Mouse (Mus musculus): ENCODE measurements around the gene Rwdd2a. TPM values are rescaled to one million over a fixed set of nuclear protein-coding genes. Genes with fewer than 3 reads are reported as not detected.
A peak's percentile ranks its signal among the peaks of the same experiment; 100 is the strongest.

Gene Rwdd2a
- polyA plus RNA-seq (2014; fragmentation: Nextera tagmentation; extraction: Ambion mirVana), result 2.3 and 2.6 TPM in 2 replicates

GRCm38 (mm10) chr9:86571540-86572135, at the start of gene Rwdd2a, which contains the start of gene Pgm3:
TSS of gene Rwdd2a (plus strand) at chr9:86571991.
TSS of gene Pgm3 (minus strand) at chr9:86571842.
- DNase-seq (ENCODE audit: low spot score), result peak; percentile 95
- Histone ChIP-seq H3K27ac (replicated peaks; ENCODE audit: low read depth, low read length) (no peak within 1 kb of the TSS), H3K9ac (replicated peaks; ENCODE audit: low read length) (peak within 1 kb of the TSS; percentile 74), H3K36me3 (replicated peaks; ENCODE audit: control insufficient read depth, insufficient read depth, low read depth, low read length) (no peaks in the 10 kb centered on the region; the same call in 1 of the 2 replicates), H3K4me2 (ENCODE audit: low read depth, low read length) (peak within 1 kb of the TSS; percentile 98), H3K4me3 (ENCODE audit: low read depth, low read length) (peak within 1 kb of the TSS; percentile 74), H3K4me1 (ENCODE audit: control insufficient read depth, insufficient read depth, low read length) (no peaks in the 10 kb centered on the region), H3K27me3 (ENCODE audit: control insufficient read depth, insufficient read depth, low read length) (no peaks in the 10 kb centered on the region), H3K9me3 (replicated peaks; ENCODE audit: control insufficient read depth, low read length) (no peaks in the 10 kb centered on the region)
- WGBS, result under 1% methylated on average over 50 of the region's 59 CpGs
- ATAC-seq (replicated peaks; ENCODE audit: insufficient number of reproducible peaks, low FRiP score, low TSS enrichment, low read depth), result peak; percentile 97

GRCm38 (mm10) chr9:86522335-86522734, 49.5 kb upstream of the Rwdd2a start:
- no peaks in the 10 kb centered on the region for H3K4me1 ChIP-seq (ENCODE audit: control insufficient read depth, insufficient read depth, low read length)
- ATAC-seq (replicated peaks; ENCODE audit: insufficient number of reproducible peaks, low FRiP score, low TSS enrichment, low read depth) (no peak), DNase-seq (ENCODE audit: low spot score) (peak; percentile 11)
- H3K9me3 ChIP-seq (replicated peaks; ENCODE audit: control insufficient read depth, low read length), result no peaks in the 10 kb centered on the region
- no peak overlapping the region for H3K9ac ChIP-seq (replicated peaks; ENCODE audit: low read length)
- H3K27ac ChIP-seq (replicated peaks; ENCODE audit: low read depth, low read length), result no peak overlapping the region
- H3K36me3 ChIP-seq (replicated peaks; ENCODE audit: control insufficient read depth, insufficient read depth, low read depth, low read length), result no peaks in the 10 kb centered on the region
- H3K4me3 ChIP-seq (ENCODE audit: low read depth, low read length), result no peak overlapping the region
- H3K4me2 ChIP-seq (ENCODE audit: low read depth, low read length), result no peak overlapping the region
- H3K27me3 ChIP-seq (ENCODE audit: control insufficient read depth, insufficient read depth, low read length), result no peaks in the 10 kb centered on the region

- Histone ChIP-seq H3K36me3 (replicated peaks; ENCODE audit: control insufficient read depth, insufficient read depth, low read depth, low read length) (no peaks in the 10 kb centered on the region), H3K4me3 (ENCODE audit: low read depth, low read length) (no peak overlapping the region), H3K9me3 (replicated peaks; ENCODE audit: control insufficient read depth, low read length) (no peaks in the 10 kb centered on the region), H3K27me3 (ENCODE audit: control insufficient read depth, insufficient read depth, low read length) (no peaks in the 10 kb centered on the region), H3K4me2 (ENCODE audit: low read depth, low read length) (no peak overlapping the region), H3K9ac (replicated peaks; ENCODE audit: low read length) (no peak overlapping the region), H3K4me1 (ENCODE audit: control insufficient read depth, insufficient read depth, low read length) (no peaks in the 10 kb centered on the region), H3K27ac (replicated peaks; ENCODE audit: low read depth, low read length) (no peak overlapping the region)
- ATAC-seq (replicated peaks; ENCODE audit: insufficient number of reproducible peaks, low FRiP score, low TSS enrichment, low read depth) (no peak), DNase-seq (ENCODE audit: low spot score) (no peak)
- 32% methylated on average over 2 of the region's 2 CpGs for WGBS
These were observed 46.2 kb upstream of the Rwdd2a start for GRCm38 (mm10) chr9:86525600-86525999.

- Histone ChIP-seq H3K4me1 (ENCODE audit: control insufficient read depth, insufficient read depth, low read length) (no peaks in the 10 kb centered on the region), H3K4me2 (ENCODE audit: low read depth, low read length) (no peak overlapping the region), H3K36me3 (replicated peaks; ENCODE audit: control insufficient read depth, insufficient read depth, low read depth, low read length) (no peaks in the 10 kb centered on the region), H3K9me3 (replicated peaks; ENCODE audit: control insufficient read depth, low read length) (no peaks in the 10 kb centered on the region), H3K27ac (replicated peaks; ENCODE audit: low read depth, low read length) (no peak overlapping the region), H3K27me3 (ENCODE audit: control insufficient read depth, insufficient read depth, low read length) (no peaks in the 10 kb centered on the region), H3K4me3 (ENCODE audit: low read depth, low read length) (no peak overlapping the region), H3K9ac (replicated peaks; ENCODE audit: low read length) (no peak overlapping the region)
- 87% methylated on average over 5 of the region's 5 CpGs for WGBS
- ATAC-seq (replicated peaks; ENCODE audit: insufficient number of reproducible peaks, low FRiP score, low TSS enrichment, low read depth) (no peak), DNase-seq (ENCODE audit: low spot score) (no peak)
These were observed 37.7 kb upstream of the Rwdd2a start for GRCm38 (mm10) chr9:86534071-86534470.

GRCm38 (mm10) chr9:86543451-86543850, 28.3 kb upstream of the Rwdd2a start:
- Histone ChIP-seq H3K27me3 (ENCODE audit: control insufficient read depth, insufficient read depth, low read length) (no peaks in the 10 kb centered on the region), H3K9me3 (replicated peaks; ENCODE audit: control insufficient read depth, low read length) (no peaks in the 10 kb centered on the region), H3K36me3 (replicated peaks; ENCODE audit: control insufficient read depth, insufficient read depth, low read depth, low read length) (no peaks in the 10 kb centered on the region; the same call in 1 of the 2 replicates), H3K27ac (replicated peaks; ENCODE audit: low read depth, low read length) (no peak overlapping the region), H3K4me2 (ENCODE audit: low read depth, low read length) (no peak overlapping the region), H3K9ac (replicated peaks; ENCODE audit: low read length) (no peak overlapping the region), H3K4me3 (ENCODE audit: low read depth, low read length) (no peak overlapping the region), H3K4me1 (ENCODE audit: control insufficient read depth, insufficient read depth, low read length) (no peaks in the 10 kb centered on the region)
- 89% methylated on average over 3 of the region's 3 CpGs for WGBS
- DNase-seq (ENCODE audit: low spot score) (no peak), ATAC-seq (replicated peaks; ENCODE audit: insufficient number of reproducible peaks, low FRiP score, low TSS enrichment, low read depth) (no peak)

- no peaks in the 10 kb centered on the region for H3K9me3 ChIP-seq (replicated peaks; ENCODE audit: control insufficient read depth, low read length)
- WGBS, result 77% methylated on average over 1 of the region's 1 CpGs
- H3K4me2 ChIP-seq (ENCODE audit: low read depth, low read length), result no peak overlapping the region
- H3K4me3 ChIP-seq (ENCODE audit: low read depth, low read length), result no peak overlapping the region
- no peak overlapping the region for H3K27ac ChIP-seq (replicated peaks; ENCODE audit: low read depth, low read length)
- no peak for ATAC-seq (replicated peaks; ENCODE audit: insufficient number of reproducible peaks, low FRiP score, low TSS enrichment, low read depth)
- no peaks in the 10 kb centered on the region for H3K4me1 ChIP-seq (ENCODE audit: control insufficient read depth, insufficient read depth, low read length)
- no peak overlapping the region for H3K9ac ChIP-seq (replicated peaks; ENCODE audit: low read length)
- no peaks in the 10 kb centered on the region; the same call in 1 of the 2 replicates for H3K36me3 ChIP-seq (replicated peaks; ENCODE audit: control insufficient read depth, insufficient read depth, low read depth, low read length)
- DNase-seq (ENCODE audit: low spot score), result no peak
- H3K27me3 ChIP-seq (ENCODE audit: control insufficient read depth, insufficient read depth, low read length), result no peaks in the 10 kb centered on the region
These were observed 27.2 kb upstream of the Rwdd2a start for GRCm38 (mm10) chr9:86544559-86544958.

GRCm38 (mm10) chr9:86549637-86550162, 22.1 kb upstream of the Rwdd2a start:
- no peaks in the 10 kb centered on the region for H3K4me1 ChIP-seq (ENCODE audit: control insufficient read depth, insufficient read depth, low read length)
- no peak overlapping the region for H3K27ac ChIP-seq (replicated peaks; ENCODE audit: low read depth, low read length)
- no peak overlapping the region for H3K4me3 ChIP-seq (ENCODE audit: low read depth, low read length)
- WGBS, result 83% methylated on average over 5 of the region's 5 CpGs
- ATAC-seq (replicated peaks; ENCODE audit: insufficient number of reproducible peaks, low FRiP score, low TSS enrichment, low read depth) (no peak), DNase-seq (ENCODE audit: low spot score) (no peak)
- H3K9me3 ChIP-seq (replicated peaks; ENCODE audit: control insufficient read depth, low read length), result no peaks in the 10 kb centered on the region
- H3K36me3 ChIP-seq (replicated peaks; ENCODE audit: control insufficient read depth, insufficient read depth, low read depth, low read length), result no peaks in the 10 kb centered on the region; the same call in none of the 2 replicates
- no peak overlapping the region for H3K4me2 ChIP-seq (ENCODE audit: low read depth, low read length)
- no peaks in the 10 kb centered on the region for H3K27me3 ChIP-seq (ENCODE audit: control insufficient read depth, insufficient read depth, low read length)
- no peak overlapping the region for H3K9ac ChIP-seq (replicated peaks; ENCODE audit: low read length)

GRCm38 (mm10) chr9:86550717-86551116, 21.1 kb upstream of the Rwdd2a start:
- WGBS, result 92% methylated on average over 3 of the region's 3 CpGs
- no peaks in the 10 kb centered on the region; the same call in none of the 2 replicates for H3K36me3 ChIP-seq (replicated peaks; ENCODE audit: control insufficient read depth, insufficient read depth, low read depth, low read length)
- no peaks in the 10 kb centered on the region for H3K27me3 ChIP-seq (ENCODE audit: control insufficient read depth, insufficient read depth, low read length)

More at GRCm38 (mm10) chr9:86550717-86551116, 21.1 kb upstream of the Rwdd2a start:
- H3K4me1 ChIP-seq (ENCODE audit: control insufficient read depth, insufficient read depth, low read length), result no peaks in the 10 kb centered on the region
- H3K4me2 ChIP-seq (ENCODE audit: low read depth, low read length), result no peak overlapping the region
- no peak overlapping the region for H3K4me3 ChIP-seq (ENCODE audit: low read depth, low read length)
- H3K27ac ChIP-seq (replicated peaks; ENCODE audit: low read depth, low read length), result no peak overlapping the region
- ATAC-seq (replicated peaks; ENCODE audit: insufficient number of reproducible peaks, low FRiP score, low TSS enrichment, low read depth) (no peak), DNase-seq (ENCODE audit: low spot score) (no peak)
- H3K9ac ChIP-seq (replicated peaks; ENCODE audit: low read length), result no peak overlapping the region
- no peaks in the 10 kb centered on the region for H3K9me3 ChIP-seq (replicated peaks; ENCODE audit: control insufficient read depth, low read length)
